Mouse (Mus musculus) embryonic fibroblast, embryonic 13.5 days (primary cell): Measurements from ENCODE around the gene Pcx.

Source experiments
- CTCF ChIP-seq: IDR thresholded peaks from 2 replicates; pipeline ENCODE4 v1.5.1; 2011; ENCODE audit warnings: mild to moderate bottlenecking, control low read depth, low read length, moderate library complexity, borderline replicate concordance; ENCODE audit not compliant: insufficient read depth
- POLR2A ChIP-seq: IDR thresholded peaks from 2 replicates; pipeline ENCODE4 v1.6.1; 2011; ENCODE audit warnings: low read depth, mild to moderate bottlenecking, control low read depth, low read length, moderate library complexity

DNA sequence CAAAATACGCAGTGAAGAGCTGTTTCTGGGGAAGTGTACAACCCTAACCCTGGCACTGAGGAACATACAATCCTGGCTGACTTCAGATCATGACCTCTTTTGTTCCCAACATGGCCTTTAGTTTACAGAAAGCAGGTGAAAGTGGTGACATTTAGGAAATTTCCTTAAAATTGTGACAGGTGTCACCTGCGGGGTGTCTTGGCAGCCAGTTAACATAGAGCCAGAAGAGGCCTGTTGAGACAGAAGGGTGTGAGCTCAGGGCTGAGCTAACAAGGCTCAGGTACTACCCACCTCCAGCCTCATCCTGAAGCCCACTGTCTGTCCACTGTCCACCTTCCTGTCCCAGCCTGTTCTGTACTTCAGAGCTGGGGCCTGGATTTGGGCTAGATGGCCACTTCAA, 30.2 kb upstream of the Pcx start:
- no peak for TF ChIP-seq CTCF
- TF ChIP-seq POLR2A: no peak
